Mouse (Mus musculus) cerebellum, adult (tissue): Measurements from ENCODE around the gene 5730596B20Rik.

Source experiments
- ATAC-seq: cut with Nextera tagmentation; 2 replicates; pipeline ENCODE4 v1.9.2; 2017; ENCODE audit warnings: mild to moderate bottlenecking, moderate library complexity, mixed read lengths; ENCODE audit not compliant: insufficient number of reproducible peaks, low FRiP score, low TSS enrichment

Gene 5730596B20Rik

GRCm38 (mm10) chr6:52161336-52162092 is 15.8 kb upstream of the 5730596B20Rik start:
- no peak for ATAC-seq

GRCm38 (mm10) chr6:52162093-52162380 is 15.3 kb upstream of the 5730596B20Rik start:
- ATAC-seq, result no peak

DNA sequence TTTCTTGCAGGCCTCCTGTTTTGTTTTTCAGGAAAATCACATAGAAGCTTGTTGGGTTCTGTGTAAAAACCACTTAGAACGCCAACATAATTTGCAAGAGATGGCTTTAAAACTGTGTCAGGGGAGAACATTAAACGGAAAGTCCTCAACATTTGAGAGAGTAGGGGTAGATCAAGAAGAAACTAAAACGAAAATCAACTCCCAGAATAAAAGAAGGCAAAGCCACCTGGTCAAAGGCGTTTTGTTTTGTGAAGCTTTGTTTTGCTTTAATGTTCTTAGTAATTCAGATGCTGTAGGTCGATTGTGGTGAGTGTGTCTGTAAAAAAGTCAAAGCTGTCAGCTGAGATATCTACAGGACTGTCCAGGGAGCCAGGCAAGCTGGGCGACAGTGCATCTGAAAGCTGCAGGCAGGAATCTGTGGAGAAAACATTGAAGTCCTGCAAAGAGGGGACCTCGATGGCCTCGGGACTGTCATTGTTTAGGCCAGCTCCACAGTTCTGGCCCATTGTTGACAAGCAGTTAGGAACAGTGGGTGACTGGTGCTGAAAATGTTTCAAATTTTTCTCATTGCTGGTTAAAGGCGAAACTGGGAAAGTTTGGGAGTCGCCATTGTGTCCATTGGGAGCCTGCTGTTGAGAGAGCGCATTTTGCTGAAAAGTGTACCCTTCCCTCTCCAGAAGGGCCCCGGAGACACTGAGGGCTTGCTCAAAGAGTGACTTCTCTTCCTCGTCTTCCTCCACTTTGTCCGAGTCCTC is 14.5 kb upstream of the 5730596B20Rik start:
- ATAC-seq, result no peak

- no peak for ATAC-seq
Measured at GRCm38 (mm10) chr6:52163366-52164031, 13.8 kb upstream of the 5730596B20Rik start.

- ATAC-seq, result no peak
Measured at GRCm38 (mm10) chr6:52164051-52164625, 13.2 kb upstream of the 5730596B20Rik start.

DNA sequence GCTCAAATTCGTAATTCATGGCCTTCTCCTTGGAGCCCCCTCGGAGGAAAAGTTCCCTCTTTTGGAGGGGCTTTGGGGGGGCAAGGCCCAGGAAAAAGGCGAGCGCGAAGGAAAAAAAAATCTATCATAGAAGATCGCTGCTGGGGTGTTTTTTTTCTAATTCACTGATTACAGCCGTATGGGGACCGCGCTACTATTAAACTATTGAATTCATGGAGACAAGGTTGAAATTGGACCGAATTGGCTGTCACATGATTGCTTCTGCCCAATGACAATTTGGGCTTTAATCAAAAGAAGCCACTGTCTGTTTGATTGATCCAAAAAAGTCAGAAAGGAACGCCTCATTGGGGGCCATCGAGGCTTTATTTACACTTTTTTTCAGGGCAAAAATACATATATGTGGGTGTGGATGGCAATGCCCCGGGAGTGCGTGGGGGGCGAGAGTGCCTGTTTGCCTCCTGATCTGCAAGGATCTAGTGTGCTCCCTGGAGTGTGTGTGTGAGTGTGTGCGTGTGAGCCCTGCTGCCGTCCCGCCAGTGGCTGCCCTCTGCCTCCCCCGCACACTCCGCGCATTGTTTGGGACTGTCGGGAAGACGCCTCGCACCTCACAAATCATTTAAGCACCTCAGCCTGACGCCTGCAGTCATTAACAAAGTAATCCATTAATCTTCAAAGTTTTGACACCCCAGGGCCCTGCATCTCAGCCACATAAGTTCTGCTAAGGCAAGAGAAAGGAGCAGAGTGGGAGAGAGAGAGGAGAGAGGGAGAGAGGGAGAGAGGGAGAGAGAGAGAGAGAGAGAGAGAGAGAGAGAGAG is 12.5 kb upstream of the 5730596B20Rik start, which contains the start of gene Hoxa2:
Gene Hoxa2 (minus strand): TSS at position 206 of the 815 bp plus-strand sequence.
- ATAC-seq, result no peak

DNA sequence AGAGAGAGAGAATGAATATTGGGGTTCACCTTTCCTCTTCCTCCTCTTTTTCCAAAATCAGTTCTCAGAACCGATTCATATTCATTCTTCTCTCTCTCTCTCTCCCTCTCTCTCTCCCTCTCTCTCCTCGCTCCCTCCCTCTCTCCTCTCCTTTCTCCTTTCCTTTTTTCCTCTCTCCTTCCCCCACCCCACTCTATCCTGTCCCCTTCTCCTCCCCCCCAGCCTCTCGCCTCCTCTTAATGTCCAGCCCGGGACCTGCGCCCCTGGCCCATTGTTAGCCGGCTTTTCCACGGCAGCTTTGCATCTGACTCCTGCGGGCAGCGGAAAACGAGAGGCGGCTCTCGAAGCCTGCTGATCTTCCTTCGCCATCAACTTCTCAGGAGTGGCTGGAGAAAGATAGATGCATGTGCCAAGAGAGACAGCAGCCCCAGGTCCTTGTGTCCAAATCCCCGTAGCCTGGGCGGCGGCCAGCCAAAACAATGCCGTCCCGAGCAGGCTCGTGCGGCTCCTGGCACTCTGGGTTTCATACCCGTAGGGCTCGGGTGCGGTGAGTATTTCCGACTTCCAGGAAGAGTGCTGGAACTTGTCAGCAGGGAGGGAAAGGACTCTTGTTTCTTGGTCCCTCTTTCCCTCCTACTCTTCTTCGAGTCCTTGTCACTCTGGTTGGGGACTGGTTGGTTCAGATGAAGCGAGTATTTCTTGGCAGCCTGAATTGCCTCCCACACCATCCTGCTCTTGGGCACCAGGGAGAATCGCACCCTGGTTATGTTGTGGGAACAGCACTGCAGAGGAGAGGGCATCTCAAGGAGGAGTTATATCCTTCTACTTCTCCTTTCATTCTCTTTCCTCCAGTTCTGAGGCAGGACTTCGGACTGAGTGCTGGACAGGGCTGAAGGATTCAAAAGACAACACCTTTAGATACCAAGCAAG is 11.6 kb upstream of the 5730596B20Rik start:
- ATAC-seq, result no peak

- no peak for ATAC-seq
Measured at GRCm38 (mm10) chr6:52166431-52167077, 10.7 kb upstream of the 5730596B20Rik start.

- no peak for ATAC-seq
Measured at GRCm38 (mm10) chr6:52167176-52167575, 10.1 kb upstream of the 5730596B20Rik start.

- no peak for ATAC-seq
Measured at GRCm38 (mm10) chr6:52167736-52168161, 9.5 kb upstream of the 5730596B20Rik start.

DNA sequence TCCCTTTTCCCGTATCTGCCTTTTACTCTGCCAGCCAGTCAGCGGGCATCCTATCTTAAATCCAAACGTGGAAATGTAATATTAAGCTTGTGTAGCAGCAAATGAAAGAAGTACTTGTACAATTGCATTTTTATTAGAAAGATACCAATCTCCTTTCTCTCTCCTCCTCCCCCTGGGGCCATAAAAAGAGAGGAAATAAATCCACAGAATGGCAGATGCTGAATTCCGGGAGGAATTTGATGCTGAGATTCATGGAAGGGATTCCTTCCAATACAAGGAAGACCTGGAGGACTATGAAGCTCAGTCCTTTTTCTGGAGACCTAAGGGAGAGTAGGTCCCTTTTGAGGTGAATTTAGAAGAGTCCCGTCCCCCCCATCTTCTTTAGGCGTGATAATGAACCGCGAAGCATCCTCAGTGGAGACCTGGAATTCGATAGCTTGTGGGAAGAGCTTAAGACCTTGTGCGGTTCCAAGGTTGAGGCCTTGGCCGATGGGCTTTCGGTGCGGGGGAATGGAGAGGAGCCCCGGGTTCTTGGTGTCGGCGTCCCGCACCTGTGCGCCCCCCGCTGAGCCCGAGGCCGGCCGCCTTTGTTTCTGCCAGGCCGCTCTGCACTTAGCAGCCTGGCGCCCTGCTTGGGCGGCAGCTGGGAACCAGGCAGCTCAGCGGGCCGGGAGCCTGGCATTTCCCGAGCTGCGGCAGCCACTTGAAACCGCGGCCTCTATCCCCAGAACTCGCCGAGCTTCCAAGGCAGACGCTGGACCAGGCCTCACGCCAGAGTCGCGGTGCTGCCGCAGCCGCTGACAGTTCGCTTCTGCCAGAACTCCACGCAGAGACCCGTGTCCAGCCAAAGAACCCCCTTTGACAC is 8.9 kb upstream of the 5730596B20Rik start:
- no peak for ATAC-seq

- no peak for ATAC-seq
Measured at GRCm38 (mm10) chr6:52169499-52170165, 7.7 kb upstream of the 5730596B20Rik start.

- ATAC-seq, result no peak
Measured at GRCm38 (mm10) chr6:52170166-52170897, 7.0 kb upstream of the 5730596B20Rik start.

- no peak for ATAC-seq
Measured at GRCm38 (mm10) chr6:52170898-52171223, 6.4 kb upstream of the 5730596B20Rik start.

- no peak for ATAC-seq
Measured at GRCm38 (mm10) chr6:52171331-52171730, 6.0 kb upstream of the 5730596B20Rik start.

GRCm38 (mm10) chr6:52171938-52172337 is 5.4 kb upstream of the 5730596B20Rik start:
- no peak for ATAC-seq

DNA sequence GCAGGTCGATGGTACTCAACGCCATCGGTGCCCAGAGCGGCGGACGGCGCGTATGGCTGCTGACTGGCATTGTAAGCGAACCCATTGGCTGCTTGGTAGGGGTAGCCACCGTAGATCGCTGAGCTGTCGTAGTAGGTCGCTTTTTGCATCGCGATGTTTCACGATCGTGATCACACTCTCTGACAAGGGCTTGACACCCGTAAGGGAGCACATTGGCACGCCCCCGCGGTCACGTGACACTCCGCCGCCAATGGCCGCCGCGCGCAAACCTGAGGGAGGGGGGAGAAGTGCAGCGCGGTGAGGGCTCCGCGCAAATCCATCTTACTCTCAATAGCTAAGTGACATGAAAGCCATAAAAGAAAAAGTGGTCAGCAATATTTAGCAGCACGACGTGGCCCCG is 4.8 kb upstream of the 5730596B20Rik start:
- no peak for ATAC-seq
